Mouse (Mus musculus) adrenal gland, postnatal 10 days (tissue): ENCODE measurements at regions not wholly inside any gene's neighbourhood (a gene's known extent, or its start where the extent isn't known, plus 50 kb on each side); places are given as distances from the start of the nearest gene placed in this dataset.
"Not testable (repeated sequence)": the region's sequence is repeated elsewhere in the genome, so short reads cannot be mapped to it uniquely, and the experiment has no call there.

ENCODE experiments used
- DNase-seq: peaks from one replicate; pipeline ENCODE4 v3.0.0; 2021; ENCODE audit warnings: mixed read lengths

DNA sequence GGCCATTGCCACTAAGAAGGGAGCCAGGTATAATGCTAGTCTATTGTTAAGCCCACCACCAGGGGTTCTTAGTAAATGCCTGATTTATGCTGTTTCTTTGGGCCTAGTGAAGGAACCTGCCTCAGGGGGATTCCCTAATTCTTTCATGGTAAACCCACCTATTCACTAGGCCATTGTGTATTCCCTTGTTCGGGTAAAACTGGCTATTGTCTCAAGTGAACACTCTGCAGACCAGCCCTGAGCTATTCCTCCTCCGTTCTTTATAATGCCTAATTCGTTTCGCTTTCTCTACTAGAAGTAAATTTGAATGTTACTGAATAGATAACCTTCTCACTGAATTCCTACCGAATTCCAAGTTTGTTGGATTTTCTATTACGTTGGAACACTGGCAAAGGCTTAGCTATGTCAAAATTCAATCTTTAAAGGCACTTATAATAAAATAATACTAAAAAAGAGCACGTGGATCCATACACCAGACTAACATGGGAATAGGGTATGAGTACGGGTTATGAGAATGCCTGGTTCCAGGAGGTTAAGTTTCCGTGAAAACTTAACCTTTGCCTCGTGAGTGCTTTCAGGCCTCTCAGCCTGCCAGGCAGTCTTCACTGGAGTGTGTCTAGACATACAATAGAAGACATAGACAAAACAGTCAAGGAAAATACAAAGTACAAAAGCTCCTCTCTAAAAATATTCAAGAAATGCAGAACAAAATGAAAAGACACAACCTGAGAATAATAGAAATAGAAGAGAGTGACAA, 536.8 kb upstream of the Cntn5 start:
- DNase-seq: not testable (repeated sequence)

GRCm38 (mm10) chr9:11436443-11437167, 532.0 kb upstream of the Cntn5 start:
- no peak for DNase-seq

- no peak for DNase-seq
Observed at GRCm38 (mm10) chr9:11436014-11436413, 531.4 kb upstream of the Cntn5 start.

GRCm38 (mm10) chr9:11435019-11435418, 530.4 kb upstream of the Cntn5 start:
- DNase-seq: peak; percentile 48

GRCm38 (mm10) chr9:11426473-11426872, 521.9 kb upstream of the Cntn5 start:
- DNase-seq: no peak

- DNase-seq: no peak
Observed at GRCm38 (mm10) chr9:11396829-11397228, 492.3 kb upstream of the Cntn5 start.

GRCm38 (mm10) chr9:11381648-11382075, 477.1 kb upstream of the Cntn5 start:
- no peak for DNase-seq

- DNase-seq: no peak
Observed at GRCm38 (mm10) chr9:11380531-11380930, 476.0 kb upstream of the Cntn5 start.

GRCm38 (mm10) chr9:11378046-11378445, 473.5 kb upstream of the Cntn5 start:
- no peak for DNase-seq

DNA sequence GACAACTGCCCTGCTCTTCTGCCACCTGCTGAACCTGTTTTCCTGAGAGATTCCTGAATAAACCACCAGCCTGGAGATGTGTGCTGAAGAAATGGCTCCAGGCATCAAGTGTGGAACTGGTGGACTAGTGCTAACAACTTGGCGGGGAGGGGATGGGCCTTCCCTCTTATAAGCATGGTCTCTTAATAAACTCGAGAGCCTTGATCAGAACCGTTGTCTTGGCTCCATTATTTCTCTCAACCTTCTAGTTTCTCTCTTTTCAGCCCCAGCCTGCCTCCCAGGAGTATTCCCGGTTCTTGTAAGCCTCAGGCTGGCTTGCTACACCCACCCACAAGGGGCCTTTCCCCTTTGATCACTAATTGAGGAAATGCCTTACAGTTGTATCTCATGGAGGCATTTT, 473.0 kb upstream of the Cntn5 start:
- no peak for DNase-seq

DNA sequence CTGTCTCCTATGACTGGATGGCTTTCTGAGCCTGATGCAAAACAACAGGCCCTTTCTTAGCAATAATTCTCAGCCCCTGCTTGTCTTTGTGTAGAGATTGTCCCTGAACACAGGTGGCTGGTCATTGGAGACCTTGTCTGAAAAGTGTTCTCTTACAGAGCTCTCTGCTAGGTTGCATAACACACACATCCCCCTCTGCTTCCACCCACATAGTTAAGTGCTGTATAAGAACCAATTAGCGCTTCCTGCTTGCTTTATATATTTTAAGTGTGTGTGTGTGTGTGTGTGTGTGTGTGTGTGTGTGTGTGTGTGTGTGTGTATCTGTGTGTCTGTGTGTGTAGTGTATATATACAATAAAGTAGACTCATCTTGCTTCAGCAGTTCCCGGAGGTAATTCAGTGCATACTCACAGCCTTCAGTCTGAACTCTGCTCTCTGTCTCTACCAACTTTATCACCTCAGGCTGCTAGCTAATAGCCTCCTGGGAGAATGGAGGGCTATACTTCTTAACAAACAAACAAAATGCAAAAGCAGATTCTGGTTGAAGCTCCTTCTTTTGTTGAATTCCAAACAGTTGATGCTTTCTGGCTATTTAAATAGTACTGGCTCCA, 468.8 kb upstream of the Cntn5 start:
- no peak for DNase-seq

DNA sequence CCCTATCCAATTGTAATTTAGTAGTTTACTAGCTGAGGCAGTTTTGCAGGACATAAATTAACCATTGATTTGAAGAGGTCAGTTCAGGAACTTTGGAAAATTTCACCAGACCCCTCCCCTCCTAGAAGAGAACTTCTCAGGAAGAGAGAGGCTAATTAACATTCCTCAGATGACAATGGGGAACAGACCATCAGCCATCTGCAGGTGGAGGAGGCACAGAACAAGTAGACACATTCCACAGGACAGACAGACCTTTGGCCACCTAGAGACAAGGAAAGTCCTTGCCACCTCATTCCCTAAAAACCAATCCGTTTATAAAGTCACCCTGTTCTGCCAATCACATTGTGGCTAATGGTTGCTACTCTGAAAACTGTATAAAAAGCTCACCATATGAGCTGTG, 463.5 kb upstream of the Cntn5 start:
- DNase-seq: no peak

DNA sequence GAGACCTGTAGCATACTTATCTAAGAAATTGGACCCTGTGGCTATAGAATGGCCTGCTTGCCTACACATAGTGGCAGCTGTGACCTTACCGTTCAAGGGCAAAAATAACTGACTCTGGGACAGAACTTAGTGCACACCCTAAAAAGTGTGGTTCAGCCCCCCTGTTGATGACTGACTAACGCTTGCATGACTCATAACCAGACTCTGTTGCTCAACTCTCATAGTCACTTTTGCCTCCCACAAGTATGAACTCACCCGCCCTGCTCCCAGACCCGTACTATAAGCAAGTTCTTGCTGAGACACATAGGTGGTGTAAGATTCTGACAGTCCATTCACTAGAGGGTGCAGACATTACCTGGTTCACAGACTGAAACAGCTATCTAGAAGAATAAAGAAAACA, 424.3 kb upstream of the Cntn5 start:
- DNase-seq: peak; percentile 10

DNA sequence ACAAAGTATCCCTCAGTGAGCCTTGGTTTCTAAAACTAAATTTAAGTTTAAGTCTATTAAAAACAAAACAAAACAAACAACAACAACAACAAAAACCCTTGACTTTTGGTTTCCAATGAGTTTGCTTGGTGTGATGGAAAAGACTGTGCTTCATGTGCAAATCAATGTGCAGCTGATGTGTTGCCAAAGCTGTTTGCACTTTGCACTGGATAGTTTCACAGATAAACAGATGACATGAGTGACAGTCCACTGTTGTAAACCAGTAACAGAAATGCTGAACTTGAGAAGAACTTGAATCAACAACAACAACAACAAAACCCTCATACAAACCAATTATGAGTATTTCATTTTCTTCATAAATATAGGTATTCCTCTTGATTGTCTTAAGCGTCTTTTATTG, 412.6 kb upstream of the Cntn5 start:
- DNase-seq: no peak

DNA sequence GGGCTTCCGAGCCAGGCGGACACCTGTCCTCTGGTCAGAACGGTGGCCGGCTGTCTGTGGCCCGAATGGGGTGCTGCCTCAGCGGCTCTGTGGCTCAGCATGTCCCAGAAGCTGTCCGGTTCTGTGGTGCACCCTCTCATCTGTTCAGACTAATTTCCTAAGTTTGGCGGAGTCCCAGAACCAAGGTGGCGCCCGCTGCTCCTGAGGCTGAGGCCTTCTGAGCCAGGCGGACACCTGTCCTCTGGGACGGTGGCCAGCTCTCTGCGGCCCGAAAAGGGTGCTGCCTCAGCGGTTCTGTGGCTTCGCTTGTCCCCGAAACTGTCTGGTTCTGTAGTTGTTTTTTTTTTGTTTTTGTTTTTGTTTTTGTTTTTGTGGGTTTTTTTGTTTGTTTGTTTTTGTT, 392.5 kb upstream of the Cntn5 start:
- not testable (repeated sequence) for DNase-seq

- DNase-seq: no peak
Observed at GRCm38 (mm10) chr9:11285135-11285534, 380.6 kb upstream of the Cntn5 start.

- no peak for DNase-seq
Observed at GRCm38 (mm10) chr9:11284549-11284948, 380.0 kb upstream of the Cntn5 start.

DNA sequence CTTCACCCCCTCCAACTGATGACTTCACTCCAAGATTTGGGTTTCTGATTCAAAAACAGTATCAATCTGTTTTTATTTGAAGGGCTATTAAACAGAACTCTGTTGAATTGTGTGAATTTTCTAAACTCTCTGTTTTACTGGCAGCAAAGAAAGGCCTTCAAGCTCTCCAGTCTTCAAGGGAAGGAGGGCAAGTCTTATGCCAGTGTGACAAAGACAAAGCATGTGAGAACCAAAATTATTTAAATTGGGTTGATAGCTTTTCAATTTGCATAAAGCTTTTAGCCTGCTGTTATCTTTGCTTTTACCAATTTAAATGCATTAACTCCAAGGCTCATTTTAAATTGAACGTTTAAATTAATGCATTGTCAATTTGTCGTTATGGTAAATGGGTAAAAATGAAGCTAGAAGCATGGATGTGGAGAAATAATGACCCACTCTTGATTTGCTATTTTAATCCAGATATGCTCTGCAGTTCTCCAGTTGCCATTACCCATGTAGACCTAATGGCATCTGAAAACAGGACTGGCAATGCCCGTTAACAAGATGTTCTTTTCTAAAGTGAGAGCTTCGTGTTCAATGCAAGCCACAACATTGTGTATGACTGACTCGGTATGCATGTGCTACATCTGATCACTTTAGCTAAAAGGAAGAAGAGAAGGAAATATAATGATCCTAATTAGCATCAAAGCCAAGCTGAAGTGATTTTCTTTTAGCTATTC, 375.0 kb upstream of the Cntn5 start:
- DNase-seq: no peak

- no peak for DNase-seq
Observed at GRCm38 (mm10) chr9:11277810-11278209, 373.2 kb upstream of the Cntn5 start.

DNA sequence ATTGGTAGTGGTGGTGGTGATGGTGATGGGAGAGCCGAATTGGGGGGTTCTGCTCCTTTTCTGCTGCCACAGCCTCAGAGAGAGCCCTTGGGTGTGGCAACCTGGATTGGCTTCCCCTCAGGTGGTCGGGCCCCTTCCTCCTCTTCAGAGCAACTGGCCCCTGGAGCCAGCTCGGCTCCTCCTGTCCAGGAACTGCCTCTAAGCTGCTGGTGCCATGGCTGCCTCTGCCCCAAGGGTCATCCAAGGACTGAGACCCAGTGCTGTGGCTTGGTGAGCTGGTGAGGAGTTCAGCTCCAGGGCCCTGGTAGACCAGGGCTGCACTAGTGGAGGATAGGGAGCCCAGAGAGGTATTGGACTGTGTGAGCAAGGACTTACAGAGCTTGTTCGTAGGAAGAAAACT, 372.4 kb upstream of the Cntn5 start:
- DNase-seq: no peak

- DNase-seq: no peak
Observed at GRCm38 (mm10) chr9:11256848-11257247, 352.3 kb upstream of the Cntn5 start.

- no peak for DNase-seq
Observed at GRCm38 (mm10) chr9:11206829-11207228, 302.3 kb upstream of the Cntn5 start.

DNA sequence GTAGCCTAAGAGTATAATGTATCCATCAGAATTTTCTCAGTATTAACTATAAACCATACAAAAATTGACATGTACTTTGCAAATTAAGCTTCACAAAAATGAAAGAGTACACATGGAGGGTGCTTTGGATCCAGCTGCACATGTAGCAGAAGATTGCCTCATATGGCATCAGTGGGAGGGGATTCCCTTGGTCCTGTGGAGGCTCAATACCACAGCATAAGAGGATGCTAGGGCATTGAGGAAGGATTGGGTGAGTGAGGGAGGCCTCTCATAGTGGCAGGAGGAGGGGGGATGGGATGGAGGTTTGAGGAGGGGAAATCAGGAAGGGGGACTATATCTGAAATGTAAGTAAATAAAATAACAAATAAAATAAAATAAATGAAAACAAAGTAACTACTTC, 301.7 kb upstream of the Cntn5 start:
- DNase-seq: no peak
